Mouse (Mus musculus): ENCODE results near the gene Ldb2. TPM values are rescaled to one million over a fixed set of nuclear protein-coding genes. Genes with fewer than 3 reads are reported as not detected.

Ldb2 gene
- polyA plus RNA-seq, 1 experiment = not detected

DNA sequence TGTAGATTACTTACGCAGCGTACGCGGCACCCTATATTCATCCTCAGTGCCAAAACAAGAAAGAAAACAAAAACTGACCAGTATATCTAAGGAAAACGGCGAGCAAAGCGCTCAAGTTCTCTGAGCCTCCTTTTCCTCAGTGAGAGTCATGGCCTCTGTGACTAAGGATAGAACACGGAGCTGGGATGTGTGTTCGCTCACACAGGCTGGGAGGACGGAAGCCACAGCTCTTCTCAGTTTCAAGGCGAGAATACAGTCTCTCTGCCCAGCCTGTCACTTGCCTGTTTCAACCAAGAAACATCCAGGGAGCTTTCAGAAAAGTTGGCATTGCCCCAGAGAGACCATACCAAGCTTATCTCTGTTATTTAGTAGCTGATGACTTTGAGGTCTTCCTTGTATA is 71.5 kb downstream of the Ldb2 start:
- H3K27ac ChIP-seq (ENCODE audit: insufficient read depth, low read length) = no peak overlapping the region
- no peaks in the 10 kb centered on the region for H3K36me3 ChIP-seq (ENCODE audit: control insufficient read depth, insufficient read depth, low read length, poor library complexity, severe bottlenecking)
- H3K9ac ChIP-seq (ENCODE audit: low read depth, poor library complexity, severe bottlenecking) = no peak overlapping the region
- H3K27me3 ChIP-seq (ENCODE audit: control insufficient read depth, insufficient read depth, low read length, poor library complexity, severe bottlenecking) = no peaks in the 10 kb centered on the region
- H3K4me1 ChIP-seq (ENCODE audit: control insufficient read depth, insufficient read depth, low read length) = no peaks in the 10 kb centered on the region
- TF ChIP-seq POLR2A (IDR thresholded peaks at IDR 0.05; ENCODE audit: insufficient read depth, low read length) (no peak), CTCF (IDR thresholded peaks at IDR 0.05; ENCODE audit: low read depth, low read length) (no peak), EP300 (IDR thresholded peaks at IDR 0.05; ENCODE audit: insufficient read depth, low read depth, low read length) (no peak)
- H3K9me3 ChIP-seq (replicated peaks; ENCODE audit: control insufficient read depth, insufficient read depth, low read length, poor library complexity, severe bottlenecking) = no peaks in the 10 kb centered on the region
- no peak overlapping the region for H3K4me3 ChIP-seq (ENCODE audit: low read depth, low read length)

DNA sequence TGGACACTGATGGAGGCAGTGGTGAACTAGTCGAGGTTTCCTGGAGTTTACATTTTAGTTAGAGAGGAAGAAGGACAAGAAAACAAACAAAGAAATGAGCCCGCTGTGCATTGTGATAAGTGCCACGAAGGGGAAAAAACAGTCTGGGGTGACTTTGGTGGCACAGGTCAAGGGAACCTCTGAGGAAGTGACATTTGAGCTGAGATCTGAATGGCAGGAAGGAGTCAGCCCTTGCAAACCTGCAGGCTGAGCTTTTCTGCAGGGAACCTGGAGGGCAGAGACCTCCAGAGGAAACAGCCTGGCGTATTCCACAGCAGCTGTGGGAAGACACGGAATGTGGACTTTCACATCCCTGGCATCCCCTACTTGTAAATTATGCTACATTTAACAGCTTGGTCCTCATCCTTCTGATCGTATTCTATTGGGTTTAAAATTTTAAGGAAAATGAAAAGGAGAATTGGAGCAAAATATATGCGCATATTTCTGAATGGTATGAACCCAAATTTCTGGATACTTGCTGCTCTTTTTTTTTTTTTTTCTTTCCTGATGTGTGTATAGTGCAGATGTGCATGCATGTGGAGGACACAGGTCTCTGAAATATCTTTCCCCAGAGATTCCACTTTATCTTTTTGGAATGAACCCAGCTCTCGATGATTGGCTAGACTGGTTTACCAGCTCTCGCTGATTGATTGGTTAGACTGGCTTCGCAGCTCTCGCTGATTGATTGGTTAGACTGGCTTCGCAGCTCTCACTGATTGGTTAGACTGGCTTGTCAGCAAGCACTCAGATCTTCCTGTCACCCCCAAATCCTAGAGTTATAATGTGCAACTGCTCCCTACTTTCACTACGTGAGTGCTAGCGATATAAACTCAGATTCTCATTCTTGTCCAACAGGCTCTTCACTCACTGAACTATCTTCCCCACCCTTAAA is 72.7 kb downstream of the Ldb2 start:
- no peak overlapping the region for H3K4me3 ChIP-seq (ENCODE audit: low read depth, low read length)
- H3K9ac ChIP-seq (ENCODE audit: low read depth, poor library complexity, severe bottlenecking) = no peak overlapping the region
- no peaks in the 10 kb centered on the region for H3K27me3 ChIP-seq (ENCODE audit: control insufficient read depth, insufficient read depth, low read length, poor library complexity, severe bottlenecking)
- H3K27ac ChIP-seq (ENCODE audit: insufficient read depth, low read length) = no peak overlapping the region
- no peaks in the 10 kb centered on the region for H3K9me3 ChIP-seq (replicated peaks; ENCODE audit: control insufficient read depth, insufficient read depth, low read length, poor library complexity, severe bottlenecking)
- no peaks in the 10 kb centered on the region for H3K36me3 ChIP-seq (ENCODE audit: control insufficient read depth, insufficient read depth, low read length, poor library complexity, severe bottlenecking)
- TF ChIP-seq POLR2A (IDR thresholded peaks at IDR 0.05; ENCODE audit: insufficient read depth, low read length) = no peak
- TF ChIP-seq EP300 (IDR thresholded peaks at IDR 0.05; ENCODE audit: insufficient read depth, low read depth, low read length) = no peak
- TF ChIP-seq CTCF (IDR thresholded peaks at IDR 0.05; ENCODE audit: low read depth, low read length) = no peak
- H3K4me1 ChIP-seq (ENCODE audit: control insufficient read depth, insufficient read depth, low read length) = no peaks in the 10 kb centered on the region

DNA sequence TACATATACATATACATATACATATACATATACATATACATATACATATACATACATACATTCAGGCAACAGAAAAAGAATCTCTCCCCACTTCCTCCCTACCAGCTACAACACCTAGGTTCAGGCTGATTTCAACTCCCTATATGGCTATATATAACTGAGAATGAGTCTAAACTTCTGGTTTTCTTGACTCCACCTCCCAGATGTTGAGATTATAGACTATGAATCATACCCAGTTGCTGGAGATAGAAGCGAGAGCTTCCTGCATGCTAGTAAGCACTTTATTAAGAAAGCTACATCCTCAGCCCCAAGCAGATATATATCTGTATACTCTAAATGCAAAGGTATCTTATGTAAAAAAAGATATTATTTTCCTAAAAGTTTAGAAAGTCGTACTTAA is 74.0 kb downstream of the Ldb2 start:
- Histone ChIP-seq H3K4me3 (ENCODE audit: low read depth, low read length) (no peak overlapping the region), H3K4me1 (ENCODE audit: control insufficient read depth, insufficient read depth, low read length) (no peaks in the 10 kb centered on the region), H3K27me3 (ENCODE audit: control insufficient read depth, insufficient read depth, low read length, poor library complexity, severe bottlenecking) (no peaks in the 10 kb centered on the region), H3K36me3 (ENCODE audit: control insufficient read depth, insufficient read depth, low read length, poor library complexity, severe bottlenecking) (no peaks in the 10 kb centered on the region), H3K9me3 (replicated peaks; ENCODE audit: control insufficient read depth, insufficient read depth, low read length, poor library complexity, severe bottlenecking) (no peaks in the 10 kb centered on the region), H3K27ac (ENCODE audit: insufficient read depth, low read length) (no peak overlapping the region), H3K9ac (ENCODE audit: low read depth, poor library complexity, severe bottlenecking) (no peak overlapping the region)
- TF ChIP-seq EP300 (IDR thresholded peaks at IDR 0.05; ENCODE audit: insufficient read depth, low read depth, low read length) (no peak), POLR2A (IDR thresholded peaks at IDR 0.05; ENCODE audit: insufficient read depth, low read length) (no peak), CTCF (IDR thresholded peaks at IDR 0.05; ENCODE audit: low read depth, low read length) (no peak)

DNA sequence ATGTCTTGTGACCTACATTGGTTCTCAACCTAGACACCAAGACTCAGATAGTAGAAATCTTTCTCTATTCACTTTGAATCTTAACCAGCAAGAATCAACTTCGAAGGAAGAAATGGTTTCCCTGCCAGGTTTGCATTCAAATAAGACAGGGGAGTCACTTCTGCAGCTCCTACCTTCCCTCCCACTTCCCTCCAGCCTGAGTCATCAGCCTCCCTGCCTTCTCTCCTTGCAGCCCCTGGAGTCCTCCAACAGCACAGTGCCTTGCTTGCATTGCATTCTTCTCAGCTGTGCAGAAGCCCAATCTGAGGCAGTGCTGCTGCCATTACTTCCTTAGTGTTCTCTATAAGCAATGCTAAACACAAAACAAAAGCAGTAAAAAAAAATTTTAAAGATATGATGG is 79.6 kb downstream of the Ldb2 start:
- TF ChIP-seq POLR2A (IDR thresholded peaks at IDR 0.05; ENCODE audit: insufficient read depth, low read length) (no peak), CTCF (IDR thresholded peaks at IDR 0.05; ENCODE audit: low read depth, low read length) (no peak), EP300 (IDR thresholded peaks at IDR 0.05; ENCODE audit: insufficient read depth, low read depth, low read length) (no peak)
- Histone ChIP-seq H3K4me1 (ENCODE audit: control insufficient read depth, insufficient read depth, low read length) (no peaks in the 10 kb centered on the region), H3K36me3 (ENCODE audit: control insufficient read depth, insufficient read depth, low read length, poor library complexity, severe bottlenecking) (no peaks in the 10 kb centered on the region), H3K27me3 (ENCODE audit: control insufficient read depth, insufficient read depth, low read length, poor library complexity, severe bottlenecking) (no peaks in the 10 kb centered on the region), H3K27ac (ENCODE audit: insufficient read depth, low read length) (no peak overlapping the region), H3K9ac (ENCODE audit: low read depth, poor library complexity, severe bottlenecking) (no peak overlapping the region), H3K9me3 (replicated peaks; ENCODE audit: control insufficient read depth, insufficient read depth, low read length, poor library complexity, severe bottlenecking) (no peaks in the 10 kb centered on the region), H3K4me3 (ENCODE audit: low read depth, low read length) (no peak overlapping the region)

DNA sequence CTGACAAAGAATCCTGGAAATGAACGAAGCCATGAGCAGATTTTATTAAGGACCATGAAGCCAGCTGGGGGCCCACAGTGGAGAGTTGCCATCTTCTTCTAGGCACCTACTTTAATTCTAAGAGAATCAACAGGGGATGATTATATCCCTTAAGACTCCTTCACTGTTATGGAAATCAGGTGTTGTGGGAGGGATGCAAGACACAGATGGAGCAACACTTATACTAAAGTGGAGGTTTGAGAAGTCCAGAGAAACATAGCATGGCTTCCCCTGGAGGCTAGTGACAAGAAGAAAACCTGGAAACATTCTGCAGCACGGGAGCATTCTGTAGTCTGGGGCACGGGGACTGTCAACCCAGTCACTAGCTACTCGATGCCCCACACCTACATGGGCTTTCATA is 85.0 kb downstream of the Ldb2 start:
- TF ChIP-seq EP300 (IDR thresholded peaks at IDR 0.05; ENCODE audit: insufficient read depth, low read depth, low read length) (no peak), CTCF (IDR thresholded peaks at IDR 0.05; ENCODE audit: low read depth, low read length) (no peak), POLR2A (IDR thresholded peaks at IDR 0.05; ENCODE audit: insufficient read depth, low read length) (no peak)
- Histone ChIP-seq H3K27me3 (ENCODE audit: control insufficient read depth, insufficient read depth, low read length, poor library complexity, severe bottlenecking) (no peaks in the 10 kb centered on the region), H3K9ac (ENCODE audit: low read depth, poor library complexity, severe bottlenecking) (no peak overlapping the region), H3K9me3 (replicated peaks; ENCODE audit: control insufficient read depth, insufficient read depth, low read length, poor library complexity, severe bottlenecking) (no peaks in the 10 kb centered on the region), H3K36me3 (ENCODE audit: control insufficient read depth, insufficient read depth, low read length, poor library complexity, severe bottlenecking) (no peaks in the 10 kb centered on the region), H3K27ac (ENCODE audit: insufficient read depth, low read length) (no peak overlapping the region), H3K4me1 (ENCODE audit: control insufficient read depth, insufficient read depth, low read length) (peaks cover 2% of the 10 kb centered on the region), H3K4me3 (ENCODE audit: low read depth, low read length) (no peak overlapping the region)

DNA sequence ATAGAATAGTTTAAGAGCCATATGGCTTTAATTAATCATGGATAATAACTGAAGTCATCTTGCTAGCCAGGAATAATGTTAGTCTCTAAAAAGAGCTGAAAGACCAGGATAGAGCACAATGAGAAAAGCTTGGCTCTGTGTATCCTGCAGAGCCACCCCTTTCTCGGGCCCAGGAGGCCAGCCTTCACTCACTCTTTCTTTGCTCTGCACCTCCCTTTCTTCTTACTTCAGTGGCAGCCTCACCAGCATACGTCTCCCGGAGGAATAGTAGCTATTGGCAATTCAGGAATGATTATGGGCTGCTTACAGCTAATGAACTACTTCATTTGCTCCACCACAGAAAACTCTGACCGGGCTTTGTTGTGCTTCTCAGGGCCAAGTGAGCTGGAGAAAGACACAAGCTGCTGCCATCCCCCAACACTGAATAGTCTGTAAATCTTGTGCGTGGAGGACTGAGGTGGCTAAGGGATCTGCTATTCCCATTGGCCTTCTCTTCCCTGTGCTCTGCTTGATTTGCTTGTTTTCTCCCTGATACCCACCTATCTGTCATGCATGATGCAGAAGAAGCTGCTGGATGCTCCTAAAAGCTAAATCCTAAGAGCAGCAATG is 86.2 kb downstream of the Ldb2 start:
- Histone ChIP-seq H3K27ac (ENCODE audit: insufficient read depth, low read length) (no peak overlapping the region), H3K9ac (ENCODE audit: low read depth, poor library complexity, severe bottlenecking) (no peak overlapping the region), H3K4me1 (ENCODE audit: control insufficient read depth, insufficient read depth, low read length) (peaks cover 2% of the 10 kb centered on the region), H3K27me3 (ENCODE audit: control insufficient read depth, insufficient read depth, low read length, poor library complexity, severe bottlenecking) (no peaks in the 10 kb centered on the region), H3K9me3 (replicated peaks; ENCODE audit: control insufficient read depth, insufficient read depth, low read length, poor library complexity, severe bottlenecking) (no peaks in the 10 kb centered on the region), H3K4me3 (ENCODE audit: low read depth, low read length) (no peak overlapping the region), H3K36me3 (ENCODE audit: control insufficient read depth, insufficient read depth, low read length, poor library complexity, severe bottlenecking) (no peaks in the 10 kb centered on the region)
- TF ChIP-seq POLR2A (IDR thresholded peaks at IDR 0.05; ENCODE audit: insufficient read depth, low read length) (no peak), CTCF (IDR thresholded peaks at IDR 0.05; ENCODE audit: low read depth, low read length) (no peak), EP300 (IDR thresholded peaks at IDR 0.05; ENCODE audit: insufficient read depth, low read depth, low read length) (no peak)

Measured in ES-Bruce4 (cell line).